Mouse (Mus musculus): ENCODE measurements around the gene Vdr. TPM values are rescaled to one million over a fixed set of nuclear protein-coding genes. Genes with fewer than 3 reads are reported as not detected.

Gene Vdr
- total and polyA plus RNA-seq, 2 experiments from 2014 or later, result 0.12 to 0.27 TPM

DNA sequence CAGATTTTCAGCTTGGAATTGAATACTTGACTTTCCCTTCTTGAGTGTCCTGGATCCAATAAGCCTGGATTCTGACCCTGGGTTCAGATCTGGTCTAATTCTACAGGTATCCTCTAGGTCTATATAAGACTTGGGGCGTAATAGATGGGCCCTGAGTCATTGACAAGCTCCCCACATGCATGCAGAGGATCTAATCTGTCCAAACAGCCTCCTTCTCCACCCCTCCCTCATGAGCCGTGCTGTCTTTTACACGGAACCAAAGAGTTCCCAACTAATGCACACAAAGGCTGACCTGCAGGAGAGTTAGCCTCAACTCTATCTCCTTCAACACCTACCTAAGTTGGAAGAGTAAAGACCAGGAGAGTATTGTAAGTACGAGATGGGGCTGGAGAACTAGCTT lies 63.1 kb downstream of the Vdr start:
- no peaks in the 10 kb centered on the region for H3K4me1 ChIP-seq (ENCODE audit: insufficient read depth, low read length)
- TF ChIP-seq CTCF (IDR thresholded peaks at IDR 0.05), result no peak
- 89% methylated on average over 4 of the region's 4 CpGs for WGBS

DNA sequence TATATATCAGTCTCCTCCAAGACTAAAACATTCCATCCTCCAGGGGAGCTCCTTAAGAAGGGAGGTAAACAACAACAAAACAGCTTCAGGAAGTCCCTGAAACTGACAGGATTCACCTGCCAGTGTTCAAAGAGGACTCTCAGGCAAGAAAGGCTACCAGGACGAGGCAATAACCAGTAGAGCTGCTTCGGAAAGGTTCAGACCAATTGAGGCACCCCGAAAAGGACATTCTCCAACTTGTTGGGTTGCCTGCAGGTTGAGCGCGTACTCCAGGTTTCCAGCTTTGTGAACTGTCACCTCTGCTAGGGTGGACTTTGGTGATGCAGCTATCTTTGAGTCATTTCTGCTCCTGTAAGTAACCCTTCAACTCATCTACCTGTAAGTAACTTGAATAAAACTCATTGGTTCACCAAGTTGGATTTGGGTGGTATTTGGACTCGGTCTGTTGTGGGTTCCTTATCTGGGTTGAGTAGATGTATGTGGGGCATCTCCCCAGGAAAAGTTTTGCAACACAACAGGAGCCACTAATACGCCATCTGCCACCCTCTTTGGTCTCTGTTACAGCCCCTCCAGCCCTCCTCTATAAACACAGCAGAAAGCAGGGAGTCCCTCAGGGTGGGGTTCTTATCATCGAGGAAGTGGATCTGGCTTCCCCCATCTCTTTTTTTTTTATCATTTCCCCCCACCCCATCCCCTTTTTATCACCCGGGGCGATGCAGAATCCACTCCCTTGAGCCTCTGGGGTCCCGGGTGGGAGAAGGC lies 64.1 kb downstream of the Vdr start:
- Histone ChIP-seq H3K27me3 (ENCODE audit: insufficient read depth, low read length) (no peaks in the 10 kb centered on the region), H3K4me1 (ENCODE audit: insufficient read depth, low read length) (no peaks in the 10 kb centered on the region), H3K4me2 (ENCODE audit: low read depth, low read length, poor library complexity, severe bottlenecking) (no peak overlapping the region), H3K27ac (ENCODE audit: low read depth, low read length) (no peak overlapping the region), H3K4me3 (ENCODE audit: low read depth, low read length) (no peak overlapping the region), H3K9me3 (ENCODE audit: low read length) (no peaks in the 10 kb centered on the region), H3K9ac (replicated peaks; ENCODE audit: low read length, poor library complexity, severe bottlenecking) (no peak overlapping the region), H3K36me3 (ENCODE audit: insufficient read depth, low read length) (no peaks in the 10 kb centered on the region)
- DNase-seq (ENCODE audit: low spot score) (no peak), ATAC-seq (ENCODE audit: low FRiP score) (no peak)
- no peak for TF ChIP-seq CTCF (IDR thresholded peaks at IDR 0.05)
- WGBS, result 90% methylated on average over 11 of the region's 11 CpGs

More for the DNA sequence above, 63.1 kb downstream of the Vdr start:
- ATAC-seq (ENCODE audit: low FRiP score) (no peak), DNase-seq (ENCODE audit: low spot score) (no peak)
- no peaks in the 10 kb centered on the region for H3K9me3 ChIP-seq (ENCODE audit: low read length)
- no peak overlapping the region for H3K4me3 ChIP-seq (ENCODE audit: low read depth, low read length)
- H3K27ac ChIP-seq (ENCODE audit: low read depth, low read length), result no peak overlapping the region
- no peaks in the 10 kb centered on the region for H3K27me3 ChIP-seq (ENCODE audit: insufficient read depth, low read length)
- H3K36me3 ChIP-seq (ENCODE audit: insufficient read depth, low read length), result no peaks in the 10 kb centered on the region
- H3K4me2 ChIP-seq (ENCODE audit: low read depth, low read length, poor library complexity, severe bottlenecking), result no peak overlapping the region
- H3K9ac ChIP-seq (replicated peaks; ENCODE audit: low read length, poor library complexity, severe bottlenecking), result no peak overlapping the region

DNA sequence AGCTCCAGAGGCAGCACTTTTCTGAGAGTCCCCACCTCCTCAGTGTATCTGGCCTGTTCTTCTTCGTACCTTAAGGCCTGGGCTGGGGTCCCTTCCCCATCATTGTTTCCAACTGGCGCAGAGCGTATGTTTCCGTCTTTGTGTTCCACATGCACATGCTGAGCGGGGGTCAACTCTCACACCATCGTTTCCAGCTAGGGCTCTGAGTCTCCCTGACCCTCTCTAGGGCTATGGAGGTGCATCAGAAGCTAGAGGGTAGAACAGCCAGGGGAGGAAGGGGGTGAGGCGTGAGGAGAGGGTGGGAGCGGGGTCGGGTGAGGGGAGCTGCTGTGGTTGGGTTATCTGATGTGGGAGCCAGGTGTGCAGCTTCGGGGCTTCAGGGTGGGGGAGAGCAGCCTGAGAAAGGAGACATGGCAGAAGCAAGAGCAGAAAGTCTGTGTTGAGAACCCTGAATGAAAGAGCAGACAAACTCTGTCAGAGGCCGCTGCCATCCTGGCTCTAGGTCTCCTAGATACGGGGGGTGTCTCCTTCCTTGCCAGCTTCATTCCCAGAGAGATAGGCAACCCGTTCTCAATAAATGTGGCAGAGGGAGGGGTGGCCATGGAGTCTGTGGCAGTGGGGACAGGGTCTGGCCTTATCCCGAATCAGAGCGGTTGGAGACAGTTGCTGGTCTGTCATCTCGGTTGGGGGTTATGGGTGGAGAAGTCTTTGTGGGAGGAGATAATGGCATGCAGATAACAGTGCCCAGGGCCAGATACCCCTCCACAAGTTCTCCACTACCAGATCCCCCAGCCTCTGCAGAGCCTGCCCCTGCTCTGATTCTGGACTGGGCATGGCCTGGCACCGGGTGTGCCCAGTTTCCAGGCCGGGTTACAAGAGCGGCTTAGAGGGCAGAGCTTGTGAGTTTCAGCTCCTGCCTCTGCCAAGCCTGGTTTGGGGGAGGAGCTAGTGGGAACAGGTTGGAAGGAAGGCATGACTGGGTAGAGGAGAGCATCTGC lies 66.1 kb downstream of the Vdr start, which contains the start of gene Hdac7:
TSS of gene Hdac7 (minus strand) at position 466 of the 998 bp plus-strand sequence.
- no peak within 1 kb of the TSS for H3K27ac ChIP-seq (ENCODE audit: low read depth, low read length)
- H3K4me3 ChIP-seq (ENCODE audit: low read depth, low read length), result no peak within 1 kb of the TSS
- WGBS, result 74% methylated on average over 19 of the region's 19 CpGs
- ATAC-seq (ENCODE audit: low FRiP score), result no peak
- no peaks in the 10 kb centered on the region for H3K36me3 ChIP-seq (ENCODE audit: insufficient read depth, low read length)
- no peaks in the 10 kb centered on the region for H3K27me3 ChIP-seq (ENCODE audit: insufficient read depth, low read length)
- H3K9ac ChIP-seq (replicated peaks; ENCODE audit: low read length, poor library complexity, severe bottlenecking), result no peak within 1 kb of the TSS
- no peaks in the 10 kb centered on the region for H3K9me3 ChIP-seq (ENCODE audit: low read length)
- H3K4me1 ChIP-seq (ENCODE audit: insufficient read depth, low read length), result no peaks in the 10 kb centered on the region
- no peak within 1 kb of the TSS for H3K4me2 ChIP-seq (ENCODE audit: low read depth, low read length, poor library complexity, severe bottlenecking)
- no peak for TF ChIP-seq CTCF (IDR thresholded peaks at IDR 0.05)
- DNase-seq (ENCODE audit: low spot score), result no peak

DNA sequence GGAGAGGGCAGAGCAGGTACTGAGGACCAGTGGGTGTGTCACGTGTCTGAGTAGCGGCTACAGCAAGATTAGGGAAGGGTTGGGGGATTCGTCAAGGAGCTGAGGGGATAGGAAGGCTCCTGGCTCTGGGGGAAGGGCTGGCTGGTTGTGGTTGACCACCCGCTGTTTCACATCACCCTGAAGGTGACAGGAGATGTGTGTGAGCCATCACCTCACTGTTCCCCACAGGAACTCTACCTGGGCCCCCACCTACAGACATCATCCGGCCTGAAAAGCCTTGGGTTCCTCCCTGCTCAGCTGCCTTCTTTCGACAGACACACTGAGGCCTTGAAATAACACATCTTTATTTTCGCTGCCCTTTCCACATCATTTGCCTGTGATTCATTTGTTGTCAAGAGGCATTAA lies 67.2 kb downstream of the Vdr start:
- no peak for TF ChIP-seq CTCF (IDR thresholded peaks at IDR 0.05)
- H3K27ac ChIP-seq (ENCODE audit: low read depth, low read length), result no peak overlapping the region
- 82% methylated on average over 7 of the region's 7 CpGs for WGBS
- H3K9ac ChIP-seq (replicated peaks; ENCODE audit: low read length, poor library complexity, severe bottlenecking), result no peak overlapping the region
- H3K4me2 ChIP-seq (ENCODE audit: low read depth, low read length, poor library complexity, severe bottlenecking), result no peak overlapping the region
- no peaks in the 10 kb centered on the region for H3K4me1 ChIP-seq (ENCODE audit: insufficient read depth, low read length)
- ATAC-seq (ENCODE audit: low FRiP score) (no peak), DNase-seq (ENCODE audit: low spot score) (no peak)
- H3K9me3 ChIP-seq (ENCODE audit: low read length), result no peaks in the 10 kb centered on the region
- no peaks in the 10 kb centered on the region for H3K36me3 ChIP-seq (ENCODE audit: insufficient read depth, low read length)
- no peak overlapping the region for H3K4me3 ChIP-seq (ENCODE audit: low read depth, low read length)
- H3K27me3 ChIP-seq (ENCODE audit: insufficient read depth, low read length), result no peaks in the 10 kb centered on the region

DNA sequence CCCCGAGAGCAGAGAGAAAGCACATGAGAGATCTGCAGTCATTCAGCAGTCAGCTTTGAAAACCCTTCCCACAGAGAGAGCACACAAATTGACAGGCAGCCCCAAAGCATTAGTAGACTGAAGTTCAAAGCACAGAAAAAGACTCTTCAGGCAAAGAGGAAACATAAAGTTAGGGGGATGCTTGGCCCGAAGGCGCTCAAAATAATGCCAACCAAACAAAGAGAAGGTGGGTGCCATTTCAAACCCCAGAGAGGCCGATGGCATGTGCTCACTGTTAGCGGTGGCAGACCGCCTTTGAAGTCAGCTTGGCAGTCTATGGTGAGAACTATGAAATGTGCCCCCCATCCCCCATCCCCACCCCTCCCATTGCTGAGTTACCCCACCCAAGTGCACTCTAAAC lies 68.4 kb downstream of the Vdr start:
- H3K4me3 ChIP-seq (ENCODE audit: low read depth, low read length), result no peak overlapping the region

More for the DNA sequence above, 68.4 kb downstream of the Vdr start:
- 82% methylated on average over 6 of the region's 6 CpGs for WGBS
- Histone ChIP-seq H3K27ac (ENCODE audit: low read depth, low read length) (no peak overlapping the region), H3K4me2 (ENCODE audit: low read depth, low read length, poor library complexity, severe bottlenecking) (no peak overlapping the region), H3K9ac (replicated peaks; ENCODE audit: low read length, poor library complexity, severe bottlenecking) (no peak overlapping the region), H3K9me3 (ENCODE audit: low read length) (no peaks in the 10 kb centered on the region), H3K36me3 (ENCODE audit: insufficient read depth, low read length) (no peaks in the 10 kb centered on the region), H3K4me1 (ENCODE audit: insufficient read depth, low read length) (no peaks in the 10 kb centered on the region; the same call in 1 of the 2 replicates), H3K27me3 (ENCODE audit: insufficient read depth, low read length) (no peaks in the 10 kb centered on the region)
- ATAC-seq (ENCODE audit: low FRiP score) (no peak), DNase-seq (ENCODE audit: low spot score) (no peak)
- TF ChIP-seq CTCF (IDR thresholded peaks at IDR 0.05), result no peak

Data from midbrain, postnatal 0 days (tissue).